ENCODE assay signal across 10 mouse cellular contexts in genomic region chr1:182338961-182339565, GRCm38 (mm10). TPM values are rescaled to one million over a fixed set of nuclear protein-coding genes. Genes with fewer than 3 reads are reported as not detected.
DNase-seq lines count a peak whose midpoint lies in the region; ATAC-seq and TF ChIP-seq lines count a peak whose summit lies in the region.
"Had no signal": no experiment of that assay in that cellular context is flagged by ENCODE, and none has a peak within 500 bp of the region (broad histone marks: within the 10 kb centered on the region; RNA-seq: fewer than 3 reads in every experiment).

No protein-coding gene starts in this region.

- TF ChIP-seq POLR2A in lung, adult 2 months (IDR thresholded peaks at IDR 0.05; ENCODE audit: borderline replicate concordance, extremely low read depth, low read depth, low read length): no peak

- no peaks in the 10 kb centered on the region for H3K9me3 ChIP-seq in lung, embryonic 15.5 days
- no peaks in the 10 kb centered on the region for H3K9me3 ChIP-seq in hindbrain, embryonic 14.5 days (ENCODE audit: control insufficient read depth, low read length)
- H3K9me3 ChIP-seq in neural tube, embryonic 15.5 days (replicated peaks): no peaks in the 10 kb centered on the region

- no peak overlapping the region for H3K4me3 ChIP-seq in lung, embryonic 15.5 days
- no peak overlapping the region for H3K4me3 ChIP-seq in lung, adult 2 months (replicated peaks; ENCODE audit: extremely low read depth, low read depth, low read length)
- peak overlapping the region; percentile 76 for H3K4me3 ChIP-seq in hindbrain, embryonic 14.5 days (replicated peaks; ENCODE audit: low read length)
- H3K4me3 ChIP-seq in neural tube, embryonic 15.5 days (replicated peaks): peak overlapping the region; percentile 99

- 83% methylated on average over 7 of the region's 7 CpGs for WGBS in lung, embryonic 15.5 days
- 52% methylated on average over 7 of the region's 7 CpGs for WGBS in lung, adult 2 months
- WGBS in hindbrain, embryonic 14.5 days: 56% methylated on average over 7 of the region's 7 CpGs
- 54% methylated on average over 7 of the region's 7 CpGs for WGBS in neural tube, embryonic 15.5 days

- no peak for ATAC-seq in lung, embryonic 15.5 days (ENCODE audit: borderline replicate concordance, extremely low read depth, low FRiP score, low TSS enrichment)
- no peak for ATAC-seq in hindbrain, embryonic 14.5 days (ENCODE audit: low FRiP score)
- ATAC-seq in neural tube, embryonic 15.5 days (ENCODE audit: low FRiP score): no peak

- 0 out of 2 replicates have a peak overlapping the region, but pooled peaks have one; percentile 79 for H3K4me2 ChIP-seq in lung, embryonic 15.5 days
- H3K4me2 ChIP-seq in hindbrain, embryonic 14.5 days (replicated peaks): peak overlapping the region; percentile 88
- peak overlapping the region; percentile 62 for H3K4me2 ChIP-seq in neural tube, embryonic 15.5 days

- no peak for TF ChIP-seq CTCF in lung, adult 2 months (IDR thresholded peaks at IDR 0.05; ENCODE audit: insufficient read depth, low read length)

- no peak for DNase-seq in lung, adult 2 months
- DNase-seq in cerebellum, postnatal 14 days: peak; percentile 84 to 93
- no peak for DNase-seq in hindbrain, embryonic 14.5 days (ENCODE audit: low spot score)
- DNase-seq in left cerebral cortex, postnatal 25 days (ENCODE audit: low spot score in 2 of 2): no peak
- DNase-seq in spleen, postnatal 36 days (ENCODE audit: low spot score in 2 of 2): no peak
- no peak for DNase-seq in left cerebral cortex, adult 18-20 months (ENCODE audit: low spot score in 2 of 2)
- DNase-seq: gastrocnemius, postnatal 36 days; kidney, postnatal 36 days had no signal

- H3K36me3 ChIP-seq in lung, embryonic 15.5 days: peaks cover 5% of the 10 kb centered on the region; the same call in 1 of the 2 replicates
- H3K36me3 ChIP-seq in hindbrain, embryonic 14.5 days (replicated peaks; ENCODE audit: control insufficient read depth, insufficient read depth): 0 out of 2 replicates have a peak, but pooled peaks cover 13% of the 10 kb centered on the region
- H3K36me3 ChIP-seq in neural tube, embryonic 15.5 days: 0 out of 2 replicates have a peak, but pooled peaks cover 6% of the 10 kb centered on the region

- no peak overlapping the region for H3K27ac ChIP-seq in lung, embryonic 15.5 days
- 0 out of 2 replicates have a peak overlapping the region, but pooled peaks have one; percentile 6 for H3K27ac ChIP-seq in hindbrain, embryonic 14.5 days
- no peak overlapping the region for H3K27ac ChIP-seq in neural tube, embryonic 15.5 days (replicated peaks)

- intact Hi-C loops in left cerebral cortex, postnatal 25 days (cut with DNase I): no loop called here

- H3K9ac ChIP-seq in lung, embryonic 15.5 days: no peak overlapping the region
- peak overlapping the region; percentile 98 for H3K9ac ChIP-seq in hindbrain, embryonic 14.5 days
- peak overlapping the region; percentile 98; the same call in 1 of the 2 replicates for H3K9ac ChIP-seq in neural tube, embryonic 15.5 days (replicated peaks)

- H3K4me1 ChIP-seq in lung, embryonic 15.5 days: peaks cover 14% of the 10 kb centered on the region
- H3K4me1 ChIP-seq in lung, adult 2 months (ENCODE audit: control insufficient read depth, insufficient read depth, low read length): peaks cover 4% of the 10 kb centered on the region; the same call in 1 of the 2 replicates
- H3K4me1 ChIP-seq in hindbrain, embryonic 14.5 days (replicated peaks; ENCODE audit: control insufficient read depth, insufficient read depth, low read length): peaks cover 25% of the 10 kb centered on the region
- H3K4me1 ChIP-seq in neural tube, embryonic 15.5 days: peaks cover 36% of the 10 kb centered on the region

- no peaks in the 10 kb centered on the region for H3K27me3 ChIP-seq in lung, embryonic 15.5 days
- no peaks in the 10 kb centered on the region for H3K27me3 ChIP-seq in hindbrain, embryonic 14.5 days (ENCODE audit: control insufficient read depth, insufficient read depth, low read length)
- no peaks in the 10 kb centered on the region for H3K27me3 ChIP-seq in neural tube, embryonic 15.5 days (replicated peaks)

RNA-seq across cellular contexts. Expression of gene Fbxo28, which starts 2.4 kb away (rescaled TPM):
- polyA plus RNA-seq in lung, embryonic 15.5 days (2015; fragmentation: Nextera tagmentation; extraction: Ambion mirVana): 19.2 and 22.3 TPM in 2 replicates
- 9.0 and 11.2 TPM in 2 replicates for polyA plus RNA-seq in lung, adult 2 months (2012; rRNA removed)
- 35.8 and 40.2 TPM in 2 replicates for polyA plus RNA-seq in hindbrain, embryonic 14.5 days (2014; fragmentation: Nextera tagmentation; extraction: Ambion mirVana)
- polyA plus RNA-seq in neural tube, embryonic 15.5 days (2015; fragmentation: Nextera tagmentation; extraction: Ambion mirVana): 20.0 and 23.6 TPM in 2 replicates
- 10 to 100 TPM; 51.2 to 52.5 TPM for total RNA-seq in left cerebral cortex, postnatal 25 days (2021)
- 10 to 100 TPM; 59.6 TPM for total RNA-seq in left cerebral cortex, adult 18-20 months (2021)

RNA-seq across cellular contexts. Expression of gene Degs1, which starts 56.5 kb away (rescaled TPM):
- 130 and 131 TPM in 2 replicates for polyA plus RNA-seq in lung, embryonic 15.5 days (2015; fragmentation: Nextera tagmentation; extraction: Ambion mirVana)
- polyA plus RNA-seq in lung, adult 2 months (2012; rRNA removed): 67.2 and 114 TPM in 2 replicates
- 102 and 115 TPM in 2 replicates for polyA plus RNA-seq in hindbrain, embryonic 14.5 days (2014; fragmentation: Nextera tagmentation; extraction: Ambion mirVana)
- polyA plus RNA-seq in neural tube, embryonic 15.5 days (2015; fragmentation: Nextera tagmentation; extraction: Ambion mirVana): 101 and 108 TPM in 2 replicates
- total RNA-seq in left cerebral cortex, postnatal 25 days (2021): 10 to 100 TPM; 75.5 to 75.6 TPM
- 10 to 100 TPM; 70.1 to 70.9 TPM for total RNA-seq in left cerebral cortex, adult 18-20 months (2021)

Comparison
In these comparisons a context has a peak if more than half of its experiments do, and no peak if none do; other contexts are left out.
1. H3K4me3 ChIP-seq: peak in hindbrain, embryonic 14.5 days (single experiment) and neural tube, embryonic 15.5 days (single experiment); none in lung, embryonic 15.5 days (single experiment) and lung, adult 2 months (single experiment).
2. DNase-seq: peak in cerebellum, postnatal 14 days (2 of 2); none in lung, adult 2 months (single experiment), hindbrain, embryonic 14.5 days (single experiment), left cerebral cortex, postnatal 25 days (0 of 2), spleen, postnatal 36 days (0 of 2) and left cerebral cortex, adult 18-20 months (0 of 2).
3. Peak in every context shown above with its lines, with median percentiles within 50 percentile points of each other: H3K4me2 ChIP-seq.